Comparison of ENCODE assay signal across 8 mouse cellular contexts in the genomic region with DNA sequence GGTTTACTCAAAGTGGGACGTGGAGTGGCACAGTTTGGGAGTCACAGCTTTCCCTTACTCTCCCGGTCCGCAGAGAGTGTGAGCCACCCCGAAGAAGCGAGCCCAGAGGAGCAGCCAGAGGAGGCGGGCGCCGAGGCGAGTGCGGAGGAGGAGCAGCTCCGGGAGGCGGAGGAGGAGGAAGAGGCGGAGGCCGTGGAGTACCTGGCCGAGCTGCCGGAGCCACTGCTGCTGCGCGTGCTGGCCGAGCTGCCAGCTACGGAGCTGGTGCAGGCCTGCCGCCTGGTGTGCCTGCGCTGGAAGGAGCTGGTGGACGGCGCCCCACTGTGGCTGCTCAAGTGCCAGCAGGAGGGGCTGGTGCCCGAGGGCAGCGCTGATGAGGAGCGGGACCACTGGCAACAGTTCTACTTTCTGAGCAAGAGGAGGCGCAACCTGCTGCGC. TPM values are rescaled to one million over a fixed set of nuclear protein-coding genes. Genes with fewer than 3 reads are reported as not detected.
A peak's percentile ranks its signal among the peaks of the same experiment; 100 is the strongest.
DNase-seq lines count a peak whose midpoint lies in the region; ATAC-seq and TF ChIP-seq lines count a peak whose summit lies in the region.

No protein-coding gene starts in this region.

- peaks cover 9% of the 10 kb centered on the region; the same call in 1 of the 2 replicates for H3K4me1 ChIP-seq in forebrain, embryonic 14.5 days (ENCODE audit: control insufficient read depth, insufficient read depth, low read length)
- peaks cover 17% of the 10 kb centered on the region for H3K4me1 ChIP-seq in liver, embryonic 16.5 days (ENCODE audit: control insufficient read depth, low read depth, low read length)
- H3K4me1 ChIP-seq in neural tube, embryonic 12.5 days, result peaks cover 40% of the 10 kb centered on the region
- peaks cover 17% of the 10 kb centered on the region for H3K4me1 ChIP-seq in testis, adult 2 months (ENCODE audit: control insufficient read depth, insufficient read depth, low read length)

- H3K36me3 ChIP-seq in forebrain, embryonic 14.5 days (ENCODE audit: control insufficient read depth, insufficient read depth, low read length), result no peaks in the 10 kb centered on the region
- no peaks in the 10 kb centered on the region for H3K36me3 ChIP-seq in liver, embryonic 16.5 days (ENCODE audit: control insufficient read depth, insufficient read depth)
- H3K36me3 ChIP-seq in neural tube, embryonic 12.5 days, result no peaks in the 10 kb centered on the region
- H3K36me3 ChIP-seq in testis, adult 2 months (ENCODE audit: control insufficient read depth, insufficient read depth, low read length), result no peaks in the 10 kb centered on the region

- peaks cover 51% of the 10 kb centered on the region for H3K27me3 ChIP-seq in forebrain, embryonic 14.5 days (replicated peaks; ENCODE audit: control insufficient read depth, insufficient read depth, low read length)
- H3K27me3 ChIP-seq in liver, embryonic 16.5 days (ENCODE audit: control insufficient read depth, insufficient read depth, low read depth, low read length), result peaks cover 85% of the 10 kb centered on the region
- H3K27me3 ChIP-seq in neural tube, embryonic 12.5 days (replicated peaks), result peaks cover 63% of the 10 kb centered on the region
- no peaks in the 10 kb centered on the region for H3K27me3 ChIP-seq in testis, adult 2 months (ENCODE audit: control insufficient read depth, insufficient read depth, low read length)

- ATAC-seq in forebrain, embryonic 14.5 days, result peak; percentile 24; the same call in 1 of the 2 replicates
- peak; percentile 3; the same call in 1 of the 2 replicates for ATAC-seq in liver, embryonic 16.5 days (ENCODE audit: low read depth)
- ATAC-seq in neural tube, embryonic 12.5 days (ENCODE audit: low FRiP score, low read depth), result no peak

- no peaks in the 10 kb centered on the region for H3K9me3 ChIP-seq in forebrain, embryonic 14.5 days (replicated peaks; ENCODE audit: control insufficient read depth, low read length)
- no peaks in the 10 kb centered on the region for H3K9me3 ChIP-seq in liver, embryonic 16.5 days (replicated peaks; ENCODE audit: control insufficient read depth, low read length)
- H3K9me3 ChIP-seq in neural tube, embryonic 12.5 days, result no peaks in the 10 kb centered on the region

- DNase-seq in CD4-positive helper T cell, adult 2 months (ENCODE audit: low read depth, low spot score), result peak; percentile 83
- peak; percentile 91 for DNase-seq in brain, adult 2 months (ENCODE audit: low read depth, low spot score)
- peak; percentile 87 for DNase-seq in forebrain, embryonic 14.5 days (ENCODE audit: low spot score)
- peak; percentile 72 to 73 for DNase-seq in heart, postnatal 10 days
- peak; percentile 91 for DNase-seq in kidney, postnatal 36 days

- peak overlapping the region; percentile 58 for H3K4me2 ChIP-seq in forebrain, embryonic 14.5 days (ENCODE audit: low read length)
- no peak overlapping the region for H3K4me2 ChIP-seq in liver, embryonic 16.5 days (ENCODE audit: low read depth, low read length)
- H3K4me2 ChIP-seq in neural tube, embryonic 12.5 days (replicated peaks), result peak overlapping the region; percentile 53

- H3K27ac ChIP-seq in forebrain, embryonic 14.5 days (ENCODE audit: low read depth, low read length), result no peak overlapping the region
- no peak overlapping the region for H3K27ac ChIP-seq in liver, embryonic 16.5 days (ENCODE audit: low read length)
- H3K27ac ChIP-seq in neural tube, embryonic 12.5 days, result no peak overlapping the region
- H3K27ac ChIP-seq in testis, adult 2 months (ENCODE audit: control insufficient read depth, insufficient read depth, low read depth, low read length), result no peak overlapping the region

- peak overlapping the region; percentile 48; the same call in 1 of the 2 replicates for H3K9ac ChIP-seq in forebrain, embryonic 14.5 days (ENCODE audit: low read length)
- H3K9ac ChIP-seq in liver, embryonic 16.5 days (ENCODE audit: low read depth, low read length), result no peak overlapping the region
- 0 out of 2 replicates have a peak overlapping the region, but pooled peaks have one; percentile 14 for H3K9ac ChIP-seq in neural tube, embryonic 12.5 days

- H3K4me3 ChIP-seq in forebrain, embryonic 14.5 days (ENCODE audit: low read depth, low read length), result peak overlapping the region; percentile 26
- peak overlapping the region; percentile 17; the same call in 1 of the 2 replicates for H3K4me3 ChIP-seq in liver, embryonic 16.5 days (ENCODE audit: low read depth, low read length)
- peak overlapping the region; percentile 23 for H3K4me3 ChIP-seq in neural tube, embryonic 12.5 days
- peak overlapping the region; percentile 75 for H3K4me3 ChIP-seq in testis, adult 2 months (ENCODE audit: control insufficient read depth, low read depth, low read length)

- TF ChIP-seq POLR2A in testis, adult 2 months (IDR thresholded peaks at IDR 0.05; ENCODE audit: control insufficient read depth, low read depth, low read length), result no peak

- intact Hi-C loops in heart, postnatal 10 days (cut with DNase I), result loop anchor here (1.0 kb wide), 1 partner anchor 49 kb away; no protein-coding TSS in a partner anchor

- under 1% methylated on average over 29 of the region's 29 CpGs for WGBS in forebrain, embryonic 14.5 days
- WGBS in liver, embryonic 16.5 days (ENCODE audit: insufficient replicate concordance), result 2% methylated on average over 27 of the region's 29 CpGs
- under 1% methylated on average over 29 of the region's 29 CpGs for WGBS in neural tube, embryonic 12.5 days

- TF ChIP-seq CTCF in testis, adult 2 months (IDR thresholded peaks at IDR 0.05; ENCODE audit: control insufficient read depth, insufficient read depth, insufficient replicate concordance, low read depth, low read length), result peak; percentile 46; the same call in 1 of the 2 replicates

RNA-seq across cellular contexts. Expression of a gene that starts 3.6 kb away (rescaled TPM):
- 2.2 and 3.2 TPM in 2 replicates for polyA plus RNA-seq in forebrain, embryonic 14.5 days (2014; fragmentation: Nextera tagmentation; extraction: Ambion mirVana)
- not detected for total RNA-seq in heart, postnatal 10 days (2021)
- not detected in 2 replicates for polyA plus RNA-seq in liver, embryonic 16.5 days (2015; fragmentation: Nextera tagmentation; extraction: Ambion mirVana)
- polyA plus RNA-seq in neural tube, embryonic 12.5 days (2016; fragmentation: Nextera tagmentation; extraction: Ambion mirVana), result 2.7 and 4.0 TPM in 2 replicates
- 41.2 and 42.8 TPM in 2 replicates for polyA plus RNA-seq in testis, adult 2 months (2012; rRNA removed)

RNA-seq across cellular contexts. Expression of a gene that starts 3.7 kb away (rescaled TPM):
- polyA plus RNA-seq in forebrain, embryonic 14.5 days (2014; fragmentation: Nextera tagmentation; extraction: Ambion mirVana), result 70.6 and 76.3 TPM in 2 replicates
- total RNA-seq in heart, postnatal 10 days (2021), result 10 to 100 TPM; 11.2 to 11.8 TPM
- polyA plus RNA-seq in liver, embryonic 16.5 days (2015; fragmentation: Nextera tagmentation; extraction: Ambion mirVana), result 0.63 and 0.71 TPM in 2 replicates
- polyA plus RNA-seq in neural tube, embryonic 12.5 days (2016; fragmentation: Nextera tagmentation; extraction: Ambion mirVana), result 79.5 and 82.3 TPM in 2 replicates
- 191 and 200 TPM in 2 replicates for polyA plus RNA-seq in testis, adult 2 months (2012; rRNA removed)

RNA-seq across cellular contexts. Expression of a gene that starts 12.1 kb away (rescaled TPM):
- polyA plus RNA-seq in forebrain, embryonic 14.5 days (2014; fragmentation: Nextera tagmentation; extraction: Ambion mirVana), result 19.0 and 20.6 TPM in 2 replicates
- total RNA-seq in heart, postnatal 10 days (2021), result 10 to 100 TPM; 26.4 to 26.9 TPM
- 10.6 and 11.4 TPM in 2 replicates for polyA plus RNA-seq in liver, embryonic 16.5 days (2015; fragmentation: Nextera tagmentation; extraction: Ambion mirVana)
- 13.9 and 16.1 TPM in 2 replicates for polyA plus RNA-seq in neural tube, embryonic 12.5 days (2016; fragmentation: Nextera tagmentation; extraction: Ambion mirVana)
- 41.3 and 41.9 TPM in 2 replicates for polyA plus RNA-seq in testis, adult 2 months (2012; rRNA removed)

RNA-seq across cellular contexts. Expression of a gene that starts 33.5 kb away (rescaled TPM):
- 18.8 and 20.7 TPM in 2 replicates for polyA plus RNA-seq in forebrain, embryonic 14.5 days (2014; fragmentation: Nextera tagmentation; extraction: Ambion mirVana)
- total RNA-seq in heart, postnatal 10 days (2021), result not detected
- 0.04 TPM in 2 replicates for polyA plus RNA-seq in liver, embryonic 16.5 days (2015; fragmentation: Nextera tagmentation; extraction: Ambion mirVana)
- polyA plus RNA-seq in neural tube, embryonic 12.5 days (2016; fragmentation: Nextera tagmentation; extraction: Ambion mirVana), result 11.8 and 12.4 TPM in 2 replicates
- 0.24 and 0.32 TPM in 2 replicates for polyA plus RNA-seq in testis, adult 2 months (2012; rRNA removed)

RNA-seq across cellular contexts. Expression of a gene that starts 33.8 kb away (rescaled TPM):
- 129 and 141 TPM in 2 replicates for polyA plus RNA-seq in forebrain, embryonic 14.5 days (2014; fragmentation: Nextera tagmentation; extraction: Ambion mirVana)
- 10 to 100 TPM; 12.5 to 15.1 TPM for total RNA-seq in heart, postnatal 10 days (2021)
- 12.4 and 13.9 TPM in 2 replicates for polyA plus RNA-seq in liver, embryonic 16.5 days (2015; fragmentation: Nextera tagmentation; extraction: Ambion mirVana)
- polyA plus RNA-seq in neural tube, embryonic 12.5 days (2016; fragmentation: Nextera tagmentation; extraction: Ambion mirVana), result 89.3 and 90.6 TPM in 2 replicates
- polyA plus RNA-seq in testis, adult 2 months (2012; rRNA removed), result 332 and 347 TPM in 2 replicates

Comparison
In these comparisons a context has a peak if more than half of its experiments do, and no peak if none do; other contexts are left out.
1. H3K4me3 ChIP-seq: peak in every context shown above with its lines; median percentile 75 in testis, adult 2 months; 26 in forebrain, embryonic 14.5 days; 23 in neural tube, embryonic 12.5 days; 17 in liver, embryonic 16.5 days.
2. RNA of a gene that starts 3.7 kb away (polyA plus RNA-seq): 191 to 200 TPM in testis, adult 2 months, 79.5 to 82.3 TPM in neural tube, embryonic 12.5 days and 70.6 to 76.3 TPM in forebrain, embryonic 14.5 days; 0.63 to 0.71 TPM in liver, embryonic 16.5 days; every median in the first group is over 10 times any median in the second.
3. Peak in every context shown above with its lines, with median percentiles within 50 percentile points of each other: DNase-seq.